Mouse (Mus musculus): ENCODE data around the gene Hba-x.

GRCm38 (mm10) chr11:32285031-32285775 lies 9.0 kb downstream of the Hba-x start:
- TF ChIP-seq CTCF (IDR thresholded peaks at IDR 0.05; ENCODE audit: low read depth, low read length) (no peak), POLR2A (IDR thresholded peaks at IDR 0.05; ENCODE audit: insufficient read depth, low read length) (no peak), EP300 (IDR thresholded peaks at IDR 0.05; ENCODE audit: insufficient read depth, low read depth, low read length) (no peak)
